Mouse (Mus musculus) lung, adult 2 months (tissue): Measurements from ENCODE around the gene Arl6ip5.

ENCODE experiments used
- CTCF ChIP-seq: fragments of 200-500 bp; IDR thresholded peaks from 2 replicates; pipeline ENCODE4 v1.5.1; 2011; ENCODE audit warnings: mild to moderate bottlenecking, low read length, control low read depth; ENCODE audit not compliant: insufficient read depth
- POLR2A ChIP-seq: fragments of 200-500 bp; IDR thresholded peaks from 2 replicates; pipeline ENCODE4 v1.6.1; 2011; ENCODE audit warnings: low read depth, mild to moderate bottlenecking, control low read depth, low read length, borderline replicate concordance; ENCODE audit errors: extremely low read depth

GRCm38 (mm10) chr6:97272349-97272748 lies 61.9 kb downstream of the Arl6ip5 start:
- TF ChIP-seq CTCF (no peak), POLR2A (no peak)
